Mouse (Mus musculus): ENCODE results near the gene Syce1l.

The Syce1l gene

DNA sequence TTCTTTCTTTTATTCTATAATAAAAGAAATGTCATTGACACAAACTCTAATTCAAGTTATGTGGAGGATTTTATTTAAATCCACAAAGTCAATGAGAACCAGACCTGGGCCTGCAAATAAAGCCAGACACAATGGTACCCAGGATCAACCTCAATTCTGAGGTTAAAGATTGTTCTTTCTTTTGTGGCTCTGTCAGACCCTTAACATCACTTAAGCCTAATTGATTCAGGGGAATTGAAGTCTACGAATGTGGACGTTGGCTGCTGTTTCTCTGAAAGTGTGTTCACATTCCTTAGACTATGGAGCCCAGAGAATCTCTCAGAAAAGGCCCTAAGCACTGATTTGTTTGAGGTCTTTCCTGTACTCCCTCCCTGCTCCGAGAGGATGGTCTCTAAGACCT is 30.3 kb downstream of the Syce1l start:
- no peak for DNase-seq (ENCODE audit: low spot score)

GRCm38 (mm10) chr8:113674611-113675010 is 31.6 kb downstream of the Syce1l start:
- DNase-seq (ENCODE audit: low spot score), result no peak

GRCm38 (mm10) chr8:113675281-113675680 is 32.3 kb downstream of the Syce1l start:
- no peak for DNase-seq (ENCODE audit: low spot score)

DNA sequence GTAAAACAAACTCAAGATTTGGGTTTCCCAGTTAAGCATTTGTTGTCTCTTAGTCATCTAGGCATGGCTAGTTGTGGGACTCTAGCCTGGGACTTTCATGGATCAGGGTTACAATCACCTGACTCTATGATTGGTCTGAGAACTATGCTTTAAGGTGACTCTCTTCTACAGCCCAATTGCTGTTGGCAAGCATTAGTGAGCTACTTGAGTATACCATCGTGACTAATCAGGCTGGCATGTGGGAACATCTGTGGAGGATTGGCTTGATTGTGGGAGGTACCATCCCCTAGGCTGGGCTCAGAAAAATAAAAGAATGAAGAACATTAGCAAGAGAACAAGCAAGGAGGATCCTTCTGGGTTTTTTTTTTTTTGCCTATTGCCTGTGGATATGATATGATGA is 33.8 kb downstream of the Syce1l start:
- DNase-seq (ENCODE audit: low spot score), result no peak

DNA sequence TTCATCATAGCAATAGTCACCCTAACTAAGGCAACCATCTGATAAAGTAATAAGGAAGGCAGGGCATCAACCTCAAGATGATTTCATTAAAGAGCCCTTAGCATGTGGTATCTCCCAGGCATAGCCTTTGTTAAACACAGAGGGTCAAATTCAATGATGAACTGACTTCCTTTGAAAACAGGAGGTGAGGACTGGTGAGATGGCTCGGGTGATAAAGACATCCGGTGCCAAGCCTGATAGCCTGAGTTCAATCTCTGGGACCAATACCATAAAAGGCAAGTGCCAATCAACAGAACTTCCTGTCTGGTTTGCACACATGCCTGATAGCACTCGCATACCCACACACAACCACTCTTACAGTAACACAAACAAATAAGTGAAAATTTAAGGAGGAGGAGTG is 36.3 kb downstream of the Syce1l start:
- no peak for DNase-seq (ENCODE audit: low spot score)

- no peak for DNase-seq (ENCODE audit: low spot score)
Measured at GRCm38 (mm10) chr8:113687889-113688542, 45.0 kb downstream of the Syce1l start.

DNA sequence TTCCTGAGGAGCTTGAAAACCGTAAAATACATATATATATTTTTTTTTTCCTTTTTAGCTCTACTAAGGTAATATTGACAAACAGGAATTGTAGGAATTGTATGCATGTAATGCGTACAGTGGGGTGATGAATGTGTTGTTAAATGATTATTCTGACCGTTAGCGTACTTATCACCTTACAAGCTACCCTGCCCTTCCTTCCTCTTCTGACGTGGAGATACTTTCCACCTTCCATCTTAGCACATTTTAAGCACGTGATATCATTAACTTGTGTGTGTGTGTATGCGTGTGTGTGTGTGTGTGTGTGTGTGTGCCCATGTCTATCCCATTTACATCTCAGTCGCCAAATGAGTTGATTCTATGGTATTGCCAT is 45.5 kb downstream of the Syce1l start:
- no peak for DNase-seq (ENCODE audit: low spot score)

- no peak for DNase-seq (ENCODE audit: low spot score)
Measured at GRCm38 (mm10) chr8:113691622-113692343, 48.8 kb downstream of the Syce1l start.

- DNase-seq (ENCODE audit: low spot score), result no peak
Measured at GRCm38 (mm10) chr8:113704968-113705367, 62.0 kb downstream of the Syce1l start.
